Mouse (Mus musculus): ENCODE measurements around the gene Shroom1. TPM values are rescaled to one million over a fixed set of nuclear protein-coding genes. Genes with fewer than 3 reads are reported as not detected.
A peak's percentile ranks its signal among the peaks of the same experiment; 100 is the strongest.

Shroom1 gene
- total and polyA plus RNA-seq, 3 experiments, result 0.34 to 0.91 (median 0.80) TPM

GRCm38 (mm10) chr11:53478383-53479170, 21.6 kb downstream of the Shroom1 start:
- TF ChIP-seq CTCF (IDR thresholded peaks at IDR 0.05) (no peak), POLR2A (IDR thresholded peaks at IDR 0.05; ENCODE audit: insufficient read depth, low read depth, low read length) (no peak), EP300 (IDR thresholded peaks at IDR 0.05; ENCODE audit: insufficient read depth, low read depth, low read length) (no peak)
- 11% methylated on average over 79 of the region's 79 CpGs for WGBS
- peak overlapping the region; percentile 50 for H3K4me3 ChIP-seq
- H3K4me1 ChIP-seq (ENCODE audit: control insufficient read depth, insufficient read depth, low read length), result no peaks in the 10 kb centered on the region
- peaks cover 14% of the 10 kb centered on the region for H3K27me3 ChIP-seq (ENCODE audit: control insufficient read depth, insufficient read depth, low read length)
- intact Hi-C loops (cut with DNase I), result no loop called here
- H3K9ac ChIP-seq (ENCODE audit: low read depth, low read length), result peak overlapping the region; percentile 74
- no peaks in the 10 kb centered on the region for H3K36me3 ChIP-seq (ENCODE audit: control insufficient read depth, insufficient read depth, low read length)
- peak in 1 of 2 experiments; percentile 40 for DNase-seq
- H3K79me2 ChIP-seq (replicated peaks; ENCODE audit: control insufficient read depth, insufficient read depth, low read length), result no peaks in the 10 kb centered on the region
- no peak overlapping the region for H3K27ac ChIP-seq

DNA sequence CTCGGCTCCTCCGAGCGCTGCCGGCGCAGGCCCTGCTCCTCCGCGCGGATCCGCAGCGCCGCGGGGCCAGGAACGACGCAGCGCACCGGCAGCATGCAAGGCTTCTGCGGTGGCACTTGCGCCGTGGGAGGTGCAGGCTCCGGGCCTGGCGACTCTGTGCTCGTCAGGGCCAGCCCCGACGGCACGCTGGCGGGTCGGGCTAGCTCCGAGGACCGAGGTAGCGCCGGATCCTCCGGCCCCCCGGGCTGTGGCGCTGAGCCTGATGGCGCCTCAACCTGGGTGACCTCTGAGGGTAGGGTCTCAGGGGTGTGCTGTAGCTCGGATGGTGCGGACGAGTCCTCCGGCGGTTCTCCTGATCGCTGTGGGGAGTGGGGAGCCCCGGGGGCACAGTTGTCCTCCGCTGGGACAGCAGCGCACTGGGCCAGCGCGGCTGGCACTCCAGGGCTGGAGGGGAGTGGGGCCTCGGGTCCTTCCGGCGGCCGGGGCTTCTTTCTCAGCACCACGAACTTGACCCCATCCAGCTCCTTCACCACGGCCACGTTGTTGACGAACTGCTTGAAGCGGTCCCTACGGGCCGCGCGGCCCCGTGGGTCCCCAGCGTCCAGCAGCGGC, 22.3 kb downstream of the Shroom1 start:
- WGBS, result 2% methylated on average over 62 of the region's 62 CpGs
- Histone ChIP-seq H3K79me2 (replicated peaks; ENCODE audit: control insufficient read depth, insufficient read depth, low read length) (no peaks in the 10 kb centered on the region), H3K4me3 (peak overlapping the region; percentile 50), H3K27me3 (ENCODE audit: control insufficient read depth, insufficient read depth, low read length) (peaks cover 14% of the 10 kb centered on the region), H3K9ac (ENCODE audit: low read depth, low read length) (peak overlapping the region; percentile 74), H3K36me3 (ENCODE audit: control insufficient read depth, insufficient read depth, low read length) (no peaks in the 10 kb centered on the region), H3K4me1 (ENCODE audit: control insufficient read depth, insufficient read depth, low read length) (no peaks in the 10 kb centered on the region), H3K27ac (no peak overlapping the region)
- intact Hi-C loops (cut with DNase I), result no loop called here
- peak in 1 of 2 experiments; percentile 57 for DNase-seq
- TF ChIP-seq CTCF (IDR thresholded peaks at IDR 0.05) (no peak), EP300 (IDR thresholded peaks at IDR 0.05; ENCODE audit: insufficient read depth, low read depth, low read length) (no peak), POLR2A (IDR thresholded peaks at IDR 0.05; ENCODE audit: insufficient read depth, low read depth, low read length) (no peak)

DNA sequence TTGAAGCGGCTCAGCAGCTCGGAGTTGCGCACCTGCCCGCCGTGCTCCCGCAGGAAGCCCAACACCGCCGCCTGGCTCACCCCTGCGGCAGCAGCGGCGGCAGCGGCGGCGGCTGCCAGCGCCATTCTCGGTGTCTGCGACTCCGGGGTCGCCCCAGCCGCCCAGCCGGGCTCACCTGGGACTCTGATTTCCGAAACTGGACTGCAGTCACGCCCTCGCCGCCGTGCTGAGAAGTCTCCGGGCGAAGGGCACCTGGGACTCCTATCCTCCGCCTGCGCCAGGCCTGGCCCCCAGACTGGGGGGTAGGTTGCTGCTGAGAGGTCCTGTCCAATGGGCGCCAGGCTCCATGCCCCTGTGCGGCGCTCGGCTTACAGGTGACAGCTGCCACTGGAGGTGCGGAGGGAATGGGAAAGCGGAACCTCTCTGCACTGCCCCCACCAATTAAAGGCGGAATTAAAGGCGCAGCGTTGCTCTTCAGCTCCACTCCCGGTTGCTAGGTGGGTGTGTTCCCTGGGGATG, 22.8 kb downstream of the Shroom1 start, which contains the start of the genes Gm9945 and Sowaha:
Gene Gm9945, plus strand, starts transcription at position 384 of the 519 bp plus-strand sequence.
Gene Sowaha, minus strand, starts transcription at position 492 of the 519 bp plus-strand sequence.
- peak; percentile 49 for TF ChIP-seq CTCF (IDR thresholded peaks at IDR 0.05)
- no peak for TF ChIP-seq EP300 (IDR thresholded peaks at IDR 0.05; ENCODE audit: insufficient read depth, low read depth, low read length)
- TF ChIP-seq POLR2A (IDR thresholded peaks at IDR 0.05; ENCODE audit: insufficient read depth, low read depth, low read length), result no peak
- no peak for DNase-seq
- Histone ChIP-seq H3K4me3 (peak within 1 kb of the TSS; percentile 50), H3K9ac (ENCODE audit: low read depth, low read length) (peak within 1 kb of the TSS; percentile 74), H3K27ac (no peak within 1 kb of the TSS), H3K79me2 (replicated peaks; ENCODE audit: control insufficient read depth, insufficient read depth, low read length) (no peaks in the 10 kb centered on the region), H3K4me1 (ENCODE audit: control insufficient read depth, insufficient read depth, low read length) (no peaks in the 10 kb centered on the region), H3K27me3 (ENCODE audit: control insufficient read depth, insufficient read depth, low read length) (peaks cover 14% of the 10 kb centered on the region), H3K36me3 (ENCODE audit: control insufficient read depth, insufficient read depth, low read length) (no peaks in the 10 kb centered on the region)
- intact Hi-C loops (cut with DNase I), result no loop called here
- 8% methylated on average over 40 of the region's 40 CpGs for WGBS

DNA sequence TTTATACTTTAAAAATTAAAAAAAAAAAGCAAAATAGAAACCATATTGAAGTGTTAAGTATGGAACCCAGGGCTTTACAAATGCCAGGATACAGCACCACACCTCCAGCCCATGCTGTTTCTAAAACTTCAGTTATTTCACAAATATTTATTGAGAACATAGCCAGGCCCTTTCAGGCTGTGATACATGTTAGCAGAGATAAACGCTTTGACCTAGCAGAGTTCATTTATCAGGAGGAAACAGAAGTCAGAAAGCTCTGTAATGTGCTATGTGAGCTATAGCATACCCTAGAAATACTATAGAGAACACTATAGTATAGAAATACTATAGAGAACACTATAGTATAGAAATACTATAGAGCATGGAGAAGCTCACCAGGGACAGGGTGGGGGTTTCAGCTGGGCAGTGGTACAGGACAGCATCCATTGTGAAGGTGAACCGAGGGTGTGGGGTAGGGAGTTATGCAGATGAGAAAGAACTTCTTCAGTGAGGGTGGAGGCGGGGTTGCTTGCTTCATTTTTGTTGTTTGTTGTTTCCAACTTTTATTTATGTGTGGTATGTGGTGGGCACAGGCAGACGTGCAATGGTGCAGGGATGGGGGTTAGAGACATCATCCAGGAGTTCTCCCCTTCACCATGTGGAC, 24.2 kb downstream of the Shroom1 start:
- TF ChIP-seq EP300 (IDR thresholded peaks at IDR 0.05; ENCODE audit: insufficient read depth, low read depth, low read length) (no peak), CTCF (IDR thresholded peaks at IDR 0.05) (no peak), POLR2A (IDR thresholded peaks at IDR 0.05; ENCODE audit: insufficient read depth, low read depth, low read length) (no peak)
- no peaks in the 10 kb centered on the region for H3K79me2 ChIP-seq (replicated peaks; ENCODE audit: control insufficient read depth, insufficient read depth, low read length)
- H3K4me3 ChIP-seq, result no peak overlapping the region
- no peaks in the 10 kb centered on the region for H3K36me3 ChIP-seq (ENCODE audit: control insufficient read depth, insufficient read depth, low read length)
- H3K9ac ChIP-seq (ENCODE audit: low read depth, low read length), result no peak overlapping the region
- intact Hi-C loops (cut with DNase I), result no loop called here
- H3K4me1 ChIP-seq (ENCODE audit: control insufficient read depth, insufficient read depth, low read length), result no peaks in the 10 kb centered on the region
- H3K27me3 ChIP-seq (ENCODE audit: control insufficient read depth, insufficient read depth, low read length), result peaks cover 14% of the 10 kb centered on the region
- 80% methylated on average over 4 of the region's 4 CpGs for WGBS
- no peak overlapping the region for H3K27ac ChIP-seq
- no peak for DNase-seq

DNA sequence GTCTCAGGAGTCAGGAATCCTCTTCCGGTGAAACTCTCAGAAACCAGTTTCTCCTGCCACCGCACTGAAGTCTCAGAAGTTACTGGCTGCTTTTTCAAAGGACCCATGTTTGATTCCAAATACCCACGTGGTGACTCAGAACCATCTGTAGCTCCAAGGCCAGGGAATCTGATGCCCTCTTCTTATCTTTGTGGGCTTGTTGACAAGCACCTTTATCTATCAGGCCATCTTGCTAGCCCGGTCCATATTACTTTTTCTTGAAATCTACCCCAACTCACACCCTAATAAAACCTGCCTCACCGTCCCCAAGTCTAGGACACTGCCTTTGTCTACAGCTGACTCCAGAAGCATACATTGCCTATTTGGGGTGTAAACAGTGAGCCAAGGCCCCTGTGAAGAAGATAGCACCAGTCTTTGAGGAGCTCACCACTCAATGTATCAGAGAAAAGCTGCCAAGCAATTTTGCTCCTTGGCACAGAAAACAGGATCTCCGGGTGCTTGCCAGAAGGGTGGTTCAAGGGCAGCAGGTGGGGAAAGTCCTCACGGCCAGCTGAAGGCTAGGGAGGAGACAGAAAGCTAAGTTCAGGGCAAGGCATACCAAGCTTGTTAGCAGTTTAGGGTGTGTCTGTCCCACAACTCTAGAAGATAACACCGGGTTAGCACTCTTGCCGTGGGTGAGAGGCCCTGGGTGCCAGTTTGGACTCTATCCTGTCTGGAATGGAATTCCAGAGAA, 26.3 kb downstream of the Shroom1 start:
- no peak for TF ChIP-seq EP300 (IDR thresholded peaks at IDR 0.05; ENCODE audit: insufficient read depth, low read depth, low read length)
- TF ChIP-seq POLR2A (IDR thresholded peaks at IDR 0.05; ENCODE audit: insufficient read depth, low read depth, low read length), result no peak
- TF ChIP-seq CTCF (IDR thresholded peaks at IDR 0.05), result no peak
- H3K4me3 ChIP-seq, result no peak overlapping the region
- no peak overlapping the region for H3K9ac ChIP-seq (ENCODE audit: low read depth, low read length)
- intact Hi-C loops (cut with DNase I), result no loop called here
- H3K79me2 ChIP-seq (replicated peaks; ENCODE audit: control insufficient read depth, insufficient read depth, low read length), result no peaks in the 10 kb centered on the region
- H3K27me3 ChIP-seq (ENCODE audit: control insufficient read depth, insufficient read depth, low read length), result peaks cover 12% of the 10 kb centered on the region
- no peaks in the 10 kb centered on the region for H3K4me1 ChIP-seq (ENCODE audit: control insufficient read depth, insufficient read depth, low read length)
- DNase-seq, result no peak
- H3K27ac ChIP-seq, result no peak overlapping the region
- WGBS, result 58% methylated on average over 9 of the region's 9 CpGs
- H3K36me3 ChIP-seq (ENCODE audit: control insufficient read depth, insufficient read depth, low read length), result no peaks in the 10 kb centered on the region

Data from heart, adult 2 months (tissue).